Mouse (Mus musculus) G1E (cell line): ENCODE measurements around the gene Gm10024.

ENCODE experiments used
- CTCF ChIP-seq: IDR thresholded peaks from 2 replicates; pipeline ENCODE4 v1.5.1; 2012; ENCODE audit warnings: low read depth, low read length, inconsistent platforms, mixed read lengths
- GATA1 ChIP-seq: IDR thresholded peaks from 2 replicates; pipeline ENCODE4 v1.6.1; 2012; ENCODE audit warnings: borderline replicate concordance, low read length, inconsistent platforms, mixed read lengths
- GATA2 ChIP-seq: IDR thresholded peaks from 2 replicates; pipeline ENCODE4 v1.6.1; 2012; ENCODE audit warnings: low read depth, low read length, inconsistent platforms, borderline replicate concordance
- POLR2AphosphoS5 ChIP-seq: IDR thresholded peaks from 2 replicates; pipeline ENCODE4 v1.6.1; 2012; ENCODE audit warnings: low read depth, low read length, inconsistent platforms; ENCODE audit not compliant: insufficient replicate concordance

- TF ChIP-seq CTCF (no peak), GATA1 (no peak), GATA2 (no peak), POLR2AphosphoS5 (no peak)
Observed at GRCm38 (mm10) chr10:77738929-77739328, 27.7 kb downstream of the Gm10024 start.
